Mouse (Mus musculus): ENCODE data around the gene Il6ra. TPM values are rescaled to one million over a fixed set of nuclear protein-coding genes. Genes with fewer than 3 reads are reported as not detected.

Il6ra gene
- polyA plus RNA-seq, 1 experiment from 2014 or later, result 1.6 TPM

Other genes with a start within 250 kb of the Il6ra start
- 15.3 and 16.6 TPM in 2 replicates for gene Adar, start 198.2 kb downstream of the Il6ra start, polyA plus RNA-seq (2014; fragmentation: Nextera tagmentation; extraction: Ambion mirVana)
- 1.9 and 2.5 TPM in 2 replicates for gene Chrnb2, start 148.6 kb downstream of the Il6ra start, polyA plus RNA-seq (2014; fragmentation: Nextera tagmentation; extraction: Ambion mirVana)
- gene Ube2q1, start 139.6 kb downstream of the Il6ra start, polyA plus RNA-seq (2014; fragmentation: Nextera tagmentation; extraction: Ambion mirVana), result 21.8 and 22.0 TPM in 2 replicates
- 4.0 and 5.7 TPM in 2 replicates for gene She, start 81.8 kb downstream of the Il6ra start, polyA plus RNA-seq (2014; fragmentation: Nextera tagmentation; extraction: Ambion mirVana)
- 19.0 and 21.0 TPM in 2 replicates for gene Atp8b2, start 50.3 kb upstream of the Il6ra start, polyA plus RNA-seq (2014; fragmentation: Nextera tagmentation; extraction: Ambion mirVana)
- 122 and 123 TPM in 2 replicates for gene Hax1, start 85.6 kb upstream of the Il6ra start, polyA plus RNA-seq (2014; fragmentation: Nextera tagmentation; extraction: Ambion mirVana)
- gene 4933434E20Rik, start 138.4 kb upstream of the Il6ra start, polyA plus RNA-seq (2014; fragmentation: Nextera tagmentation; extraction: Ambion mirVana), result 157 and 162 TPM in 2 replicates
- 242 and 258 TPM in 2 replicates for gene Ubap2l, start 139.4 kb upstream of the Il6ra start, polyA plus RNA-seq (2014; fragmentation: Nextera tagmentation; extraction: Ambion mirVana)
- gene Tpm3, start 159.5 kb upstream of the Il6ra start, polyA plus RNA-seq (2014; fragmentation: Nextera tagmentation; extraction: Ambion mirVana), result 533 and 553 TPM in 2 replicates
- gene Nup210l, start 190.9 kb upstream of the Il6ra start, polyA plus RNA-seq (2014; fragmentation: Nextera tagmentation; extraction: Ambion mirVana), result 0.69 and 0.98 TPM in 2 replicates